13 mouse cellular contexts compared by ENCODE assay signal in the genomic region with DNA sequence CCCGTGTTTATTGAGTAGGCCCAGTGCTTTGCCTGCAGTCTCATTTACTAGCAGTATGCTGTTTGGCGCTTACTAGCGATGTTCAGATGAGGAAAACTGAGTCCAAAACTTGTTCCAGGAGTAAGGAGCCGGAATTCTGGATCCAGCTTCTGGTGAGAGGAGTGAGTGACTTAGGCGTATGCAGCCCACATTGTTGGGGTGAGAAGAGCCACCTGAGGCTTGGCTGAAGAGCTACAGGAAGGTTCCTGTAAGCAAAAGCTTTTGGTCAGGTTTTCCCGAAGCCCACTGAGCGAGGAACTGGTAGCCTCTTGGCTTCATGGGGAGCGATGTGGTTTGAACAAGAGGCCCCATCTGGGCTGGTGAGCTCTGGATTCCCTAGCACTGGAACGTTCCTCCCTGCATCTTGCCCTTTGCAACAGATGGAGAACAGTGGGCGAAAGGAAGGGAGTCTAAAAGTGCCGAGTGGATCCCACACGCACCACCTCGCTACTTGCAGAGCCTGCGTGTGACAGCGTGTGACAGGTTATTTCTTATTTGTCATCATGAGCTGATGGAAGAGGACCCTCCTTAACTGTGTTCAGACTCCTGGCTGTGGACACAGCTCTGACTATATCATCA. TPM values are rescaled to one million over a fixed set of nuclear protein-coding genes. Genes with fewer than 3 reads are reported as not detected.
DNase-seq lines count a peak whose midpoint lies in the region; ATAC-seq lines count a peak whose summit lies in the region.
"Had no signal": no experiment of that assay in that cellular context is flagged by ENCODE, and none has a peak within 500 bp of the region (broad histone marks: within the 10 kb centered on the region; RNA-seq: fewer than 3 reads in every experiment).

No protein-coding gene starts in this region.

- H3K27ac ChIP-seq in forebrain, embryonic 12.5 days = no peak overlapping the region
- H3K27ac ChIP-seq: neural tube, embryonic 12.5 days had no signal

- H3K27me3 ChIP-seq in forebrain, embryonic 12.5 days = 0 out of 2 replicates have a peak, but pooled peaks cover under 1% of the 10 kb centered on the region
- H3K27me3 ChIP-seq: heart, embryonic 12.5 days; neural tube, embryonic 12.5 days had no signal

- 88% methylated on average over 15 of the region's 15 CpGs for WGBS in forebrain, embryonic 12.5 days

- no peak overlapping the region for H3K4me2 ChIP-seq in forebrain, embryonic 12.5 days
- H3K4me2 ChIP-seq: heart, embryonic 12.5 days; neural tube, embryonic 12.5 days had no signal

- H3K4me3 ChIP-seq in forebrain, embryonic 12.5 days (replicated peaks) = no peak overlapping the region
- H3K4me3 ChIP-seq: heart, embryonic 12.5 days; neural tube, embryonic 12.5 days had no signal

- peak; percentile 60 for DNase-seq in layer of hippocampus, adult 11-12 months (ENCODE audit: low spot score)
- no peak for DNase-seq in layer of hippocampus, adult 9-10 months (ENCODE audit: low spot score)
- DNase-seq in right cerebral cortex, adult 18-20 months = peak; percentile 88
- no peak for DNase-seq in right cerebral cortex, postnatal 14 days
- DNase-seq in layer of hippocampus, adult 8-10 months (ENCODE audit: low spot score in 2 of 2) = peak; percentile 61 to 69
- peak; percentile 81 for DNase-seq in telencephalon, adult 2 months (ENCODE audit: low read depth, low spot score)
- DNase-seq: cerebellum, postnatal 14 days; thymus, adult 18-20 months had no signal

- H3K4me1 ChIP-seq in forebrain, embryonic 12.5 days = peaks cover 38% of the 10 kb centered on the region

- H3K9me3 ChIP-seq in forebrain, embryonic 12.5 days = no peaks in the 10 kb centered on the region
- H3K9me3 ChIP-seq: heart, embryonic 12.5 days; neural tube, embryonic 12.5 days had no signal

- ATAC-seq in forebrain, embryonic 12.5 days (ENCODE audit: low FRiP score) = no peak
- ATAC-seq: inflammation-experienced regulatory T-cells, adult 6 months had no signal

- no peak overlapping the region for H3K9ac ChIP-seq in forebrain, embryonic 12.5 days
- H3K9ac ChIP-seq: heart, embryonic 12.5 days; neural tube, embryonic 12.5 days had no signal

- H3K36me3 ChIP-seq in forebrain, embryonic 12.5 days (replicated peaks) = no peaks in the 10 kb centered on the region
- H3K36me3 ChIP-seq: heart, embryonic 12.5 days; neural tube, embryonic 12.5 days had no signal

RNA-seq across cellular contexts. Expression of gene Sirpa, which starts 4.0 kb away (rescaled TPM):
- total RNA-seq in layer of hippocampus, adult 8-10 months (2022) = 100 to 1,000 TPM; 317 to 358 (median 338) TPM
- 18.2 and 20.0 TPM in 2 replicates for polyA plus RNA-seq in forebrain, embryonic 12.5 days (2016; fragmentation: Nextera tagmentation; extraction: Ambion mirVana)
- total RNA-seq: MEL had no signal

Comparison
In these comparisons a context has a peak if more than half of its experiments do, and no peak if none do; other contexts are left out.
1. DNase-seq: peak in layer of hippocampus, adult 11-12 months (single experiment), right cerebral cortex, adult 18-20 months (single experiment), layer of hippocampus, adult 8-10 months (2 of 2) and telencephalon, adult 2 months (single experiment); none in layer of hippocampus, adult 9-10 months (single experiment) and right cerebral cortex, postnatal 14 days (single experiment).